Mouse (Mus musculus): Measurements from ENCODE around the gene Lysmd4.

Lysmd4 gene

GRCm38 (mm10) chr7:67222220-67222862 is at the start of gene Lysmd4:
Gene Lysmd4, plus strand, starts transcription at chr7:67222544.
- DNase-seq, result peak; percentile 90 to 96

GRCm38 (mm10) chr7:67173522-67174195 is 48.7 kb upstream of the Lysmd4 start:
- DNase-seq, result no peak

DNA sequence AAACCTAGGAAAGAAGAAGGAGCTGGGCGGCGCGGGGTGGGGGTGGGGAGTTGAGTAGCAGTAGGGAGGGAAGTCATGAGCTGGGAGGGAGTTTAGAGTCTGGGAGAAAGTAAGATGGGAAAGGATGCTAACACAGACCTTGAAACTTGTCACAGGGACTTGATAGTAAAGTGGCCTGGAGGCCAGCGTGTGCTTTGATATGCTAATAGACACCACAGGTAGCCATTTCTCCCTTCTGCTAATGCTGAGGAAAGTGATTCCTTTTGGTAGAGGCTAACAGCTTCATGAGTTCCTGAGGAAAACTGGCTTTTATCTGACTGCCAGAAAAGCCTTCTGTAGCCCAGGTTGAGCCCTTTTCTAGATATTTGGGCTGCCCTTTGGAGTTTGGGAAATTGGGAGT is 38.6 kb upstream of the Lysmd4 start:
- DNase-seq, result no peak

DNA sequence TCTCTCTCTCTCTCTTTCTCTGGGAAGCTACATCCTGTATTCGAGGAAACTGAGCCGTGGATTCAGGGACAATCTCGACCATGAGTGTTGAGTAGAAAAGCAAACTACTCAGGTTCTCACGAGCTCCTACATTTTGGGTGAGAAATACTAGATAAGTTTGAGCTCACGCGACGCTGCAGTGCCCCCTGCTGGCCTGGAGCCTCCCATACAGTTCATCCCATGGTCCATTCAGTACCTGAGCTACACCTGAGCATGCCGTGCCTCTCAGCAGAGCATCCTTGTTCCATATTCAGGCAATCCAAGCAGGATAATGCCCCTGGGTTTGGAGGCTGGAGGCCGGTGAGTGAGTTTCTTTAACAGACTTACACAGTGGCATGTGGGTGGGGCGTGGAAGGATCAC is 22.9 kb upstream of the Lysmd4 start:
- DNase-seq, result peak in 1 of 2 experiments; percentile 53

DNA sequence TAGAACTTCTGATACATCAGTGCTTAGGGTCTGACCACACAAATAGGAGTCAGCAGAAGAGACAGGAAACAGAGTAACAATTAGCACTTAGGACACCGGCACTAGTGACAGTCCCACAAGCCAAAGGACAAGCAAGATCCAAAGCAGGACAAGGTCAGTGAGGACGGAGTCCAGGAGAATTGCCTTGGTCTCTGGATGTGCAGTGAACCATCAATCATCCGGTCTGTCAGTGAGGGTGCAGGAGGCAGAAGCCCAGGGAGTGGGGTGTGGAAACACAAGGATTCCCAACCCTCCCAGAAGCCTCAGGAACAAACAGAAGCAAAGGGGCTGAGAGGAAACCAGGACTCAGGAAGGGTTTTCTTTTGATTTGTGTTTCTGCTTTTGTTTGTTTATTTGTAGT is 18.7 kb upstream of the Lysmd4 start:
- no peak for DNase-seq

- no peak for DNase-seq
These were observed 16.5 kb upstream of the Lysmd4 start for GRCm38 (mm10) chr7:67205734-67206425.

- DNase-seq, result no peak
These were observed 15.8 kb upstream of the Lysmd4 start for GRCm38 (mm10) chr7:67206496-67206895.

DNA sequence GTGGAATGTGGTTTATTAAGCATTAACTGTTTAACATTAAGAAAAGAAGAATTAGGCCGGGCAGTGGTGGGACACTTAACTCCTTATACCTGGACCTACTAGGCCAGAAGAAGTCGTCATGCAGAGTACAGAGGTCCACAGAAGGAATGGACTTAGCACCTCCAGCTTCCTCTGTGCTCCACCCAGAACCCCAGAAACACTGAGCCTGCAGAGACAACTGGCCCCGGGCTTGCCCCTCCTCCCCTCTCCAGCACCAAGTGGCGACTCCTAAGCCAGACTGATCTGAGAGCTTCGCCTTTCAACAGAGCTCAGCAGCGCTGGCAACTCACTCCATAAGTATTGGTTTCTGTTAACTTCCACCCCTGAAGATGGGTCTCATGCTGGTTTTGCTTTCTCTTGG is 14.6 kb upstream of the Lysmd4 start:
- DNase-seq, result no peak

DNA sequence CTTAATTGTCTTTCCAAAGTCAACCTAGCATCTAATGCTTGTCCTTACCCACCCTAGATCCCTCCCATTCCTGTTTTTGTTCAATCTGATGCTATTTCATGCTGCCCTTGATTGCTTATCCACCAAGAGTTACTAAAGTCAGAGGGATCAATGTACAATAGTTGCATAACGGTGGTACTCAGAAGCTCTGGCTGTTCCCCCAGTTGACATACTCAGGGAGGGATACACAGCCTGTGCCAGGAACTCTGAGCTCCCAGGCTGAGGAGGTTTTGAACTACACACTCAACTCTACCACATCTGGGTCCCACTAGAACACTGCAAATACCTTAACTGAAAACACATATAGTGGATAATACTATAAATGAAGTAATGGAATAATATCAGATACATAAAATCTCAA is 14.0 kb upstream of the Lysmd4 start:
- no peak for DNase-seq

DNA sequence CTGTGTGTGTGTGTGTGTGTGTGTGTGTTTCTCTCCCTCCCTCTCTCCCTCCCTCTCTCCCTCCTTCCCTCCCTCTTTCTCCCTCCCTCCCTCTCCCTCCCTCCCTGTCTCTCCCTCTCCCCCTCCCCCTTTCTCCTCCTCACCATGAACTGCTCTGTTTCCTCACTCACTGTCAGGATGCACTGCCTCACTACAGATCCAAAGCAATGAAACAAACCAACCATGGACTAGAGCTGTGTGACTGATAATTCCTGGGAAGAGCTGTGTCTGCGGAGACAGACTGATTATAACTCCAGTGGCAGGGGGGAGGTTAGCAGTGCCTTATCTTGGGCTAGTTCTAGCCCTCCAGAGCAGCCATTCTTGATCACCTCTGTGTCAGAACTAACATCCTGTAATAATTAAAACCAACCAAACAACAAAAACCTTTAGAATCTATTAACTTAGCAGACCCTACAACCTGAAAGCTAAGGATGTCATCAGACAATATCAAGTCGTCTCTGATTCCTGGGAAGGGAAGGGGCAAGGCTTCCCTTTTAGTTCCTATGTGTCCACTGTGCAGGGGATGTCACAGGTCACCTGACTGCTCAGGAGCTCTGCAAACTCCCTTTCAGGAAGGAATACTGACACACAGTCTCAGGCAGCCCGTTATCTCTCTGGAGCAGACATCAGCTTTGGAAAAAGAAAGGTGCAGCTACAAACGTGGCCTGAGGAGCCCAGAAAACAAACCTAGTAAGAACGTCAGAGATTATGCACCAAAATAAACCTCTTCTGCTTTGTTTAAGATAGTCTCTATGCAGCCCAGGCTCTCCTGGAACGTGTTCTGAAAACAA is 12.1 kb upstream of the Lysmd4 start:
- no peak for DNase-seq

- DNase-seq, result no peak
These were observed 11.0 kb upstream of the Lysmd4 start for GRCm38 (mm10) chr7:67211341-67211740.

GRCm38 (mm10) chr7:67211971-67212370 is 10.4 kb upstream of the Lysmd4 start:
- no peak for DNase-seq

GRCm38 (mm10) chr7:67213589-67213988 is 8.8 kb upstream of the Lysmd4 start:
- DNase-seq, result no peak

DNA sequence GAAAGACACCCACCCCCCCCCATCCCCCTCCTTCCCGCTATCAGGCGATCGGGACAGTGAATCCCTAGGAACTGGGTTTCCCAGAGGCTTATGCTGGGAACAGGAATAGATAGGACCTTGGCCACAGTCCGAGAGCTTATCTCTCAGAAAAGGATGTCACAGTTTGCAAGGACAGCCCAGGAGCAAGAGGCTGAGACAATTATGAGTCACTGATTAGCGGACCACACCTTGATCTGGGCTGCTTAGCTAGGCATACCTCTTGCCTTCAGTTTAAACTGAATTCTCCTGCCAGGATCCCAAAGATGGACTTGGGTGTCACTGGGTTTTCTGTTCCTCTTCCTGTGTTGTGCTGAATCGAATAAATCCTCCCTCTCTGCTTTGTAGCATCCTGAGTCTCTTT is 6.0 kb upstream of the Lysmd4 start:
- DNase-seq, result no peak

GRCm38 (mm10) chr7:67217025-67217424 is 5.3 kb upstream of the Lysmd4 start:
- DNase-seq, result peak; percentile 47 to 77

DNA sequence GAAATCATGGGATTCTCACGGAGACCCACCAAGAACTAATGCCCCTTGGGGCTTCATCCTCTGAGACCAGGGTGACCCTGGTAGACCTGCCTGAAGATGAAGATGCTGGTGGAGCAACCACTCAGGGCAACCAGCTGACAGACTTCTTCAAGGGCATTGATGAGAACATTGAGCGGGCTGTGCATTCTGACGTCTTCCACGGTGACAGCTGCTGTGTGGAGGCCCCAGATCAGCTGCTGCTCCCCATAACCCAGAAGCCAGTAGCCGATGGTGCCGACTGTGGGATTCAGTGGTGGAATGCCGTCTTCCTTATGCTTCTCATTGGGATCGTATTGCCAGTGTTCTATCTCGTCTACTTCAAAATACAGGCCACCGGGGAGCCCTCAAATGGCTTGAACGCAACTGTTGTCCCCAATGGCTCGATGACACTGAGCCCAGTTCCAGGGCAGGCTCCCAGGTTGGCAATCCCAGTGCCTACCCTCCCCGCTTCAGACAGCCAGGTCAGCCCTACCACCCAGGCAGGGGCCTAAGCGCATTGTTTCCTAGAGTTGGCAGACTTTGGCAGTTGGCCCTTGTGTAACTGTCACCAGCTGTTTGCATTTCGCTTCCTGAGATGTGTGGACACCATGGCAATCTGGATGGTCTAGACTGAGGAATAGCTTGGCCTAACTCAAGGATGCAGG is 3.7 kb downstream of the Lysmd4 start:
- DNase-seq, result no peak

DNA sequence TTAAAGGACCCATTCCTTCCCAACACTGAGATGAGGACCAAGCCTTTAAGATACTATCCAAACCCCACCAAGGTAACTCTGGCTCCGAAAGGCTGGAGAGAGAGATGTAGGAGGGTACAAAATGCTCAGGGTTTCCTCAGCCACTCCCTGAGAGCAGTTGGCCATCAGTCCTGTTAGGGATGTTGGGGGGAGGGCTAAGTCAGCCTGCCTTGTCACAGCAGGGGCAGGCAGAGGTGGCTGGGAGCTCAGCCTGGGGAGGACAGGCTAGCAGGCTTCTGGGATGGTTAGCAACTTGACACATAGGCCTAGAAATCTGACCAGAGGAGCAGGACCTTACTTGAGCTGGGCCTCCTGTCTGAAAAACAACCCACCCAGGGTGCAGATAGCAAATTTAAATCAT is 5.2 kb downstream of the Lysmd4 start:
- no peak for DNase-seq

GRCm38 (mm10) chr7:67228390-67228789 is 6.0 kb downstream of the Lysmd4 start:
- no peak for DNase-seq

- peak in 1 of 2 experiments; percentile 45 for DNase-seq
These were observed 6.7 kb downstream of the Lysmd4 start for GRCm38 (mm10) chr7:67228891-67229602.

DNA sequence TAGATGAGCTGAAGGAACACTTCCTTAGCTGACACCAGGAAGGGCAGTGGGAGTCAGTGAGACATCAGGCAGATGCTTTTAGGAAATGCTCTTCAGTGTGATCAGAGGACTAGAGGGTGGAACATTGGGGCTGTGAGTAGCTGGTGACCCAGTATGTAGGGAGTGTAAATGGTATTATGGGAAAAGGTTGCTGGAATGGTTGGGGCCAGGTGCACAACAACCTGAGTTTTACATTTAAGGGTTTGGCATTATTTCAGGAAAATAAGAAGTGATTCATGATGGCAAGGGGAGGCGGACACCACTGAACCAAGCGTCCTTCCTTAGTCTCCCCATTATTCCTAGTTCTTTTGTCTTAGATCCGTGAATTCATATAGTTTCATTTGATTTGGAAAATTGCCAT is 7.4 kb downstream of the Lysmd4 start:
- no peak for DNase-seq

GRCm38 (mm10) chr7:67230221-67230620 is 7.9 kb downstream of the Lysmd4 start:
- no peak for DNase-seq

DNA sequence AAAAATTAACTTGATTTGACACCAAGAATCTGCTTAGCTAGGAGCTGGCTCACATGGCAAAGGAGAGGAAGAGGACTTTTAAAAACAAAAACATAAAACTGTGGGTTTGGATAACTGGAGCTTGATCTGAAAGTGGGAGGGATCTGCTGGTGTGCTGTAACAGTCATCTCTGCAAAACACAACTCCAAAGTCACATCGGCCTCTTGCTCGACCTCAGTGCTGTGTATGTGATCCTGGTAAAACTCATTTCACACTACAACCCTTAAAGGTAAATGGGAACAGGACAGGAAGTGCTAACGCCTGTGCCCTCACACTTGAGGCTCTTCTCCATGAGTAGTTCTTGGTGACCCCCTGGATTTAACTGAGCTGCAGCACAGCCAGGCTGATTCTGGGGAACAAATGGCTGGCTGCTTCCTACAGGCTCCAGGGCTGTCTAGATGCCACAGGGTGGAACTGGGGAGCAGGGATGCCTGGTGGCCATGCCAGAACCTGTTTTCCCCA is 8.3 kb downstream of the Lysmd4 start:
- DNase-seq, result no peak

All from spleen, adult 18-20 months (tissue).